Mouse (Mus musculus) liver, postnatal 0 days (tissue): Measurements from ENCODE around the gene Mobp. TPM values are rescaled to one million over a fixed set of nuclear protein-coding genes. Genes with fewer than 3 reads are reported as not detected.
A peak's percentile ranks its signal among the peaks of the same experiment; 100 is the strongest.

Source experiments
- ATAC-seq: fragments of 200-750 bp; cut with Nextera tagmentation; 2 replicates; pipeline ENCODE4 v1.8.0; 2017; ENCODE audit warnings: mild to moderate bottlenecking, moderate library complexity
- DNase-seq: peaks from one replicate; pipeline ENCODE4 v3.0.0-alpha.2; 2016
- H3K27ac ChIP-seq: fragments of 300-500 bp; sonication (generic); 2 replicates; pipeline ENCODE4 v1.5.1; 2014; ENCODE audit warnings: antibody characterized with exemption, moderate library complexity, mild to moderate bottlenecking, low read depth
- H3K27me3 ChIP-seq: fragments of 300-500 bp; sonication (generic); 2 replicates; pipeline ENCODE4 v1.6.1; 2014; ENCODE audit warnings: low read length, control low read depth, mixed read lengths; ENCODE audit not compliant: insufficient read depth
- H3K36me3 ChIP-seq: fragments of 300-500 bp; sonication (generic); replicated peaks from 2 replicates; pipeline ENCODE4 v1.6.1; 2014; ENCODE audit warnings: mild to moderate bottlenecking, control low read depth, low read length, moderate library complexity, mixed read lengths; ENCODE audit not compliant: insufficient read depth
- H3K4me1 ChIP-seq: fragments of 300-500 bp; sonication (generic); 2 replicates; pipeline ENCODE4 v1.6.1; 2014; ENCODE audit warnings: antibody characterized with exemption, mild to moderate bottlenecking, control low read depth; ENCODE audit not compliant: insufficient read depth
- H3K4me2 ChIP-seq: fragments of 300-500 bp; sonication (generic); 2 replicates; pipeline ENCODE4 v1.6.1; 2014; ENCODE audit warnings: low read depth, mild to moderate bottlenecking, low read length, moderate library complexity, mixed read lengths
- H3K4me3 ChIP-seq: fragments of 300-500 bp; sonication (generic); 2 replicates; pipeline ENCODE4 v1.5.1; 2014; ENCODE audit warnings: low read depth, low read length
- H3K9ac ChIP-seq: fragments of 300-500 bp; sonication (generic); replicated peaks from 2 replicates; pipeline ENCODE4 v1.6.1; 2014; ENCODE audit warnings: mild to moderate bottlenecking, moderate library complexity
- H3K9me3 ChIP-seq: fragments of 300-500 bp; sonication (generic); 2 replicates; pipeline ENCODE4 v1.6.1; 2016; ENCODE audit warnings: mild to moderate bottlenecking, control low read depth, low read length, mixed read lengths
- CTCF ChIP-seq: sonication (generic); IDR thresholded peaks from 2 replicates; pipeline ENCODE4 v1.5.1; 2016; ENCODE audit warnings: antibody characterized with exemption, low read depth
- EP300 ChIP-seq: IDR thresholded peaks from 2 replicates; pipeline ENCODE4 v1.6.1; 2016; ENCODE audit warnings: antibody characterized with exemption, low read depth, mild to moderate bottlenecking
- WGBS: fragments of 180-500 bp; shearing (Covaris S2); extraction: QIAGEN DNeasy Blood & Tissue Kit; methylation state at CpG from one replicate; pipeline ENCODE4 v1.1.7; 2014; ENCODE audit not compliant: insufficient replicate concordance; 5-methylcytosine and 5-hydroxymethylcytosine counted together
- polyA plus RNA-seq: library from polyadenylated mRNA; unstranded; fragments of >200 nt; fragmentation: Nextera tagmentation; extraction: Ambion mirVana; gene quantifications from 2 replicates; pipeline ENCODE4 v1.2.1, GENCODE M21; 2015

Gene Mobp
- polyA plus RNA-seq, 1 experiment from 2014 or later: not detected

- Histone ChIP-seq H3K27me3 (no peaks in the 10 kb centered on the region), H3K27ac (no peak overlapping the region), H3K4me1 (no peaks in the 10 kb centered on the region), H3K9ac (no peak overlapping the region), H3K9me3 (no peaks in the 10 kb centered on the region), H3K4me3 (no peak overlapping the region), H3K4me2 (no peak overlapping the region), H3K36me3 (no peaks in the 10 kb centered on the region)
- 66% methylated on average over 12 of the region's 12 CpGs for WGBS
- ATAC-seq (no peak), DNase-seq (no peak)
- TF ChIP-seq EP300: no peak
- no peak for TF ChIP-seq CTCF
Observed at GRCm38 (mm10) chr9:120151906-120152399, 2.4 kb downstream of the Mobp start.

- DNase-seq (peak; percentile 27), ATAC-seq (peak; percentile 89)
- no peaks in the 10 kb centered on the region for H3K36me3 ChIP-seq
- no peak overlapping the region for H3K4me2 ChIP-seq
- no peaks in the 10 kb centered on the region for H3K9me3 ChIP-seq
- no peaks in the 10 kb centered on the region for H3K27me3 ChIP-seq
- TF ChIP-seq CTCF (no peak), EP300 (no peak)
- no peak overlapping the region for H3K27ac ChIP-seq
- WGBS: 17% methylated on average over 4 of the region's 4 CpGs
- no peak overlapping the region for H3K4me3 ChIP-seq
- H3K9ac ChIP-seq: no peak overlapping the region
- H3K4me1 ChIP-seq: peaks cover 4% of the 10 kb centered on the region; the same call in 1 of the 2 replicates
Observed at GRCm38 (mm10) chr9:120158047-120158446, 8.5 kb downstream of the Mobp start.

- Histone ChIP-seq H3K4me3 (no peak overlapping the region), H3K36me3 (no peaks in the 10 kb centered on the region), H3K27ac (no peak overlapping the region), H3K9ac (no peak overlapping the region), H3K9me3 (no peaks in the 10 kb centered on the region), H3K4me1 (no peaks in the 10 kb centered on the region), H3K27me3 (no peaks in the 10 kb centered on the region), H3K4me2 (no peak overlapping the region)
- TF ChIP-seq CTCF: no peak
- no peak for TF ChIP-seq EP300
- DNase-seq (no peak), ATAC-seq (no peak)
- 79% methylated on average over 16 of the region's 16 CpGs for WGBS
Observed at GRCm38 (mm10) chr9:120163862-120164261, 14.4 kb downstream of the Mobp start.

- no peak for DNase-seq
- TF ChIP-seq EP300 (no peak), CTCF (no peak)
- WGBS: 61% methylated on average over 11 of the region's 11 CpGs
- Histone ChIP-seq H3K4me3 (no peak overlapping the region), H3K4me2 (no peak overlapping the region), H3K9ac (no peak overlapping the region), H3K36me3 (no peaks in the 10 kb centered on the region), H3K27me3 (0 out of 2 replicates have a peak, but pooled peaks cover 3% of the 10 kb centered on the region), H3K4me1 (no peaks in the 10 kb centered on the region), H3K27ac (no peak overlapping the region), H3K9me3 (peaks cover 5% of the 10 kb centered on the region; the same call in 1 of the 2 replicates)
- no peak for ATAC-seq
Observed at GRCm38 (mm10) chr9:120167826-120168225, 18.3 kb downstream of the Mobp start.

GRCm38 (mm10) chr9:120171295-120171694 is 21.8 kb downstream of the Mobp start:
- Histone ChIP-seq H3K9me3 (peaks cover 5% of the 10 kb centered on the region; the same call in 1 of the 2 replicates), H3K4me2 (no peak overlapping the region), H3K27ac (no peak overlapping the region), H3K4me3 (no peak overlapping the region), H3K9ac (no peak overlapping the region), H3K27me3 (0 out of 2 replicates have a peak, but pooled peaks cover 3% of the 10 kb centered on the region), H3K4me1 (no peaks in the 10 kb centered on the region), H3K36me3 (no peaks in the 10 kb centered on the region)
- 0 out of 2 replicates have a peak, but pooled peaks have one; percentile 49 for ATAC-seq
- TF ChIP-seq CTCF: peak; percentile 82
- no peak for TF ChIP-seq EP300
- WGBS: 33% methylated on average over 5 of the region's 5 CpGs
- peak; percentile 74 for DNase-seq

GRCm38 (mm10) chr9:120174436-120175137 is 25.1 kb downstream of the Mobp start:
- no peaks in the 10 kb centered on the region for H3K36me3 ChIP-seq
- H3K27me3 ChIP-seq: 0 out of 2 replicates have a peak, but pooled peaks cover 3% of the 10 kb centered on the region
- no peak overlapping the region for H3K4me2 ChIP-seq
- WGBS: 87% methylated on average over 18 of the region's 18 CpGs
- H3K4me3 ChIP-seq: no peak overlapping the region
- TF ChIP-seq CTCF (no peak), EP300 (no peak)
- peaks cover 5% of the 10 kb centered on the region; the same call in 1 of the 2 replicates for H3K9me3 ChIP-seq
- H3K9ac ChIP-seq: no peak overlapping the region
- no peak overlapping the region for H3K27ac ChIP-seq
- DNase-seq: no peak
- no peak for ATAC-seq
- no peaks in the 10 kb centered on the region for H3K4me1 ChIP-seq
